Mouse (Mus musculus): ENCODE data around the gene Cyb5r1. TPM values are rescaled to one million over a fixed set of nuclear protein-coding genes. Genes with fewer than 3 reads are reported as not detected.

The Cyb5r1 gene
- polyA plus RNA-seq, 1 experiment from 2014 or later = 42.2 TPM

GRCm38 (mm10) chr1:134406414-134406771 lies 1.0 kb downstream of the Cyb5r1 start:
- Histone ChIP-seq H3K36me3 (ENCODE audit: control insufficient read depth, insufficient read depth) (peaks cover 26% of the 10 kb centered on the region), H3K4me2 (ENCODE audit: low read depth, low read length) (peak overlapping the region; percentile 90), H3K4me3 (ENCODE audit: low read length) (peak overlapping the region; percentile 96), H3K9me3 (replicated peaks; ENCODE audit: control insufficient read depth, low read length) (no peaks in the 10 kb centered on the region), H3K27ac (ENCODE audit: low read length) (peak overlapping the region; percentile 82), H3K9ac (ENCODE audit: low read length) (peak overlapping the region; percentile 92), H3K4me1 (ENCODE audit: control insufficient read depth, insufficient read depth, low read length) (peaks cover 6% of the 10 kb centered on the region), H3K27me3 (ENCODE audit: control insufficient read depth, insufficient read depth, low read length) (no peaks in the 10 kb centered on the region)
- WGBS = 19% methylated on average over 8 of the region's 8 CpGs
- no peak for ATAC-seq (replicated peaks; ENCODE audit: extremely low read depth, insufficient read depth, low FRiP score)

GRCm38 (mm10) chr1:134408080-134408479 lies 2.7 kb downstream of the Cyb5r1 start:
- 88% methylated on average over 8 of the region's 8 CpGs for WGBS
- ATAC-seq (replicated peaks; ENCODE audit: extremely low read depth, insufficient read depth, low FRiP score) = no peak
- Histone ChIP-seq H3K27me3 (ENCODE audit: control insufficient read depth, insufficient read depth, low read length) (no peaks in the 10 kb centered on the region), H3K4me3 (ENCODE audit: low read length) (no peak overlapping the region), H3K4me2 (ENCODE audit: low read depth, low read length) (no peak overlapping the region), H3K36me3 (ENCODE audit: control insufficient read depth, insufficient read depth) (peaks cover 30% of the 10 kb centered on the region), H3K27ac (ENCODE audit: low read length) (no peak overlapping the region), H3K9me3 (replicated peaks; ENCODE audit: control insufficient read depth, low read length) (no peaks in the 10 kb centered on the region), H3K9ac (ENCODE audit: low read length) (no peak overlapping the region), H3K4me1 (ENCODE audit: control insufficient read depth, insufficient read depth, low read length) (peaks cover 6% of the 10 kb centered on the region)

GRCm38 (mm10) chr1:134411706-134412629 lies 6.6 kb downstream of the Cyb5r1 start:
- ATAC-seq (replicated peaks; ENCODE audit: extremely low read depth, insufficient read depth, low FRiP score) = no peak
- peaks cover 30% of the 10 kb centered on the region for H3K36me3 ChIP-seq (ENCODE audit: control insufficient read depth, insufficient read depth)
- no peak overlapping the region for H3K4me3 ChIP-seq (ENCODE audit: low read length)
- H3K9ac ChIP-seq (ENCODE audit: low read length) = no peak overlapping the region
- H3K27ac ChIP-seq (ENCODE audit: low read length) = no peak overlapping the region
- peaks cover 18% of the 10 kb centered on the region for H3K4me1 ChIP-seq (ENCODE audit: control insufficient read depth, insufficient read depth, low read length)
- H3K4me2 ChIP-seq (ENCODE audit: low read depth, low read length) = no peak overlapping the region
- H3K9me3 ChIP-seq (replicated peaks; ENCODE audit: control insufficient read depth, low read length) = no peaks in the 10 kb centered on the region
- H3K27me3 ChIP-seq (ENCODE audit: control insufficient read depth, insufficient read depth, low read length) = no peaks in the 10 kb centered on the region
- 90% methylated on average over 9 of the region's 9 CpGs for WGBS

- Histone ChIP-seq H3K9me3 (replicated peaks; ENCODE audit: control insufficient read depth, low read length) (no peaks in the 10 kb centered on the region), H3K36me3 (ENCODE audit: control insufficient read depth, insufficient read depth) (peaks cover 20% of the 10 kb centered on the region), H3K4me3 (ENCODE audit: low read length) (no peak overlapping the region), H3K27ac (ENCODE audit: low read length) (no peak overlapping the region; the same call in 1 of the 2 replicates), H3K27me3 (ENCODE audit: control insufficient read depth, insufficient read depth, low read length) (no peaks in the 10 kb centered on the region), H3K9ac (ENCODE audit: low read length) (no peak overlapping the region), H3K4me2 (ENCODE audit: low read depth, low read length) (no peak overlapping the region), H3K4me1 (ENCODE audit: control insufficient read depth, insufficient read depth, low read length) (peaks cover 31% of the 10 kb centered on the region)
- 50% methylated on average over 2 of the region's 2 CpGs for WGBS
- ATAC-seq (replicated peaks; ENCODE audit: extremely low read depth, insufficient read depth, low FRiP score) = no peak
Observed at GRCm38 (mm10) chr1:134414038-134414437, 8.7 kb downstream of the Cyb5r1 start.

GRCm38 (mm10) chr1:134414501-134415167 lies 9.3 kb downstream of the Cyb5r1 start:
- H3K4me2 ChIP-seq (ENCODE audit: low read depth, low read length) = peak overlapping the region; percentile 73
- H3K4me3 ChIP-seq (ENCODE audit: low read length) = peak overlapping the region; percentile 84
- no peaks in the 10 kb centered on the region for H3K27me3 ChIP-seq (ENCODE audit: control insufficient read depth, insufficient read depth, low read length)
- WGBS = 11% methylated on average over 11 of the region's 11 CpGs
- no peaks in the 10 kb centered on the region for H3K9me3 ChIP-seq (replicated peaks; ENCODE audit: control insufficient read depth, low read length)
- H3K36me3 ChIP-seq (ENCODE audit: control insufficient read depth, insufficient read depth) = peaks cover 15% of the 10 kb centered on the region
- peak; percentile 7; the same call in 1 of the 2 replicates for ATAC-seq (replicated peaks; ENCODE audit: extremely low read depth, insufficient read depth, low FRiP score)
- peak overlapping the region; percentile 95 for H3K27ac ChIP-seq (ENCODE audit: low read length)
- H3K9ac ChIP-seq (ENCODE audit: low read length) = peak overlapping the region; percentile 74
- peaks cover 36% of the 10 kb centered on the region for H3K4me1 ChIP-seq (ENCODE audit: control insufficient read depth, insufficient read depth, low read length)

- Histone ChIP-seq H3K4me3 (ENCODE audit: low read length) (peak within 1 kb of the TSS; percentile 84), H3K9ac (ENCODE audit: low read length) (peak within 1 kb of the TSS; percentile 95), H3K4me1 (ENCODE audit: control insufficient read depth, insufficient read depth, low read length) (peaks cover 43% of the 10 kb centered on the region), H3K36me3 (ENCODE audit: control insufficient read depth, insufficient read depth) (peaks cover 12% of the 10 kb centered on the region; the same call in 1 of the 2 replicates), H3K27ac (ENCODE audit: low read length) (peak within 1 kb of the TSS; percentile 95), H3K4me2 (ENCODE audit: low read depth, low read length) (peak within 1 kb of the TSS; percentile 77), H3K27me3 (ENCODE audit: control insufficient read depth, insufficient read depth, low read length) (no peaks in the 10 kb centered on the region), H3K9me3 (replicated peaks; ENCODE audit: control insufficient read depth, low read length) (no peaks in the 10 kb centered on the region)
- peak; percentile 100 for ATAC-seq (replicated peaks; ENCODE audit: extremely low read depth, insufficient read depth, low FRiP score)
- under 1% methylated on average over 67 of the region's 77 CpGs for WGBS
Observed at GRCm38 (mm10) chr1:134415168-134415831, 9.9 kb downstream of the Cyb5r1 start, which contains the start of gene Adipor1. Adipor1 (plus strand) TSS chr1:134415378.

GRCm38 (mm10) chr1:134418414-134418975 lies 13.1 kb downstream of the Cyb5r1 start:
- ATAC-seq (replicated peaks; ENCODE audit: extremely low read depth, insufficient read depth, low FRiP score) = no peak
- Histone ChIP-seq H3K4me1 (ENCODE audit: control insufficient read depth, insufficient read depth, low read length) (peaks cover 49% of the 10 kb centered on the region), H3K9ac (ENCODE audit: low read length) (no peak overlapping the region), H3K36me3 (ENCODE audit: control insufficient read depth, insufficient read depth) (0 out of 2 replicates have a peak, but pooled peaks cover 2% of the 10 kb centered on the region), H3K9me3 (replicated peaks; ENCODE audit: control insufficient read depth, low read length) (no peaks in the 10 kb centered on the region), H3K4me3 (ENCODE audit: low read length) (no peak overlapping the region), H3K4me2 (ENCODE audit: low read depth, low read length) (no peak overlapping the region; the same call in 1 of the 2 replicates), H3K27ac (ENCODE audit: low read length) (peak overlapping the region; percentile 67), H3K27me3 (ENCODE audit: control insufficient read depth, insufficient read depth, low read length) (no peaks in the 10 kb centered on the region)
- 51% methylated on average over 2 of the region's 2 CpGs for WGBS

GRCm38 (mm10) chr1:134419176-134419575 lies 13.8 kb downstream of the Cyb5r1 start:
- H3K9ac ChIP-seq (ENCODE audit: low read length) = no peak overlapping the region
- H3K4me2 ChIP-seq (ENCODE audit: low read depth, low read length) = no peak overlapping the region
- H3K27ac ChIP-seq (ENCODE audit: low read length) = peak overlapping the region; percentile 67
- peaks cover 47% of the 10 kb centered on the region for H3K4me1 ChIP-seq (ENCODE audit: control insufficient read depth, insufficient read depth, low read length)
- H3K36me3 ChIP-seq (ENCODE audit: control insufficient read depth, insufficient read depth) = peaks cover 7% of the 10 kb centered on the region; the same call in 1 of the 2 replicates
- H3K27me3 ChIP-seq (ENCODE audit: control insufficient read depth, insufficient read depth, low read length) = no peaks in the 10 kb centered on the region
- H3K9me3 ChIP-seq (replicated peaks; ENCODE audit: control insufficient read depth, low read length) = no peaks in the 10 kb centered on the region
- no peak for ATAC-seq (replicated peaks; ENCODE audit: extremely low read depth, insufficient read depth, low FRiP score)
- WGBS = 48% methylated on average over 1 of the region's 1 CpGs
- H3K4me3 ChIP-seq (ENCODE audit: low read length) = no peak overlapping the region

All from heart, embryonic 16.5 days (tissue).